Mouse (Mus musculus) lung, postnatal 4 days (tissue): ENCODE results near the gene Snx13.

Experiments used
- DNase-seq, 2 experiments: peaks; one replicate each; pipeline ENCODE4 v3.0.0; 2021

Gene Snx13

DNA sequence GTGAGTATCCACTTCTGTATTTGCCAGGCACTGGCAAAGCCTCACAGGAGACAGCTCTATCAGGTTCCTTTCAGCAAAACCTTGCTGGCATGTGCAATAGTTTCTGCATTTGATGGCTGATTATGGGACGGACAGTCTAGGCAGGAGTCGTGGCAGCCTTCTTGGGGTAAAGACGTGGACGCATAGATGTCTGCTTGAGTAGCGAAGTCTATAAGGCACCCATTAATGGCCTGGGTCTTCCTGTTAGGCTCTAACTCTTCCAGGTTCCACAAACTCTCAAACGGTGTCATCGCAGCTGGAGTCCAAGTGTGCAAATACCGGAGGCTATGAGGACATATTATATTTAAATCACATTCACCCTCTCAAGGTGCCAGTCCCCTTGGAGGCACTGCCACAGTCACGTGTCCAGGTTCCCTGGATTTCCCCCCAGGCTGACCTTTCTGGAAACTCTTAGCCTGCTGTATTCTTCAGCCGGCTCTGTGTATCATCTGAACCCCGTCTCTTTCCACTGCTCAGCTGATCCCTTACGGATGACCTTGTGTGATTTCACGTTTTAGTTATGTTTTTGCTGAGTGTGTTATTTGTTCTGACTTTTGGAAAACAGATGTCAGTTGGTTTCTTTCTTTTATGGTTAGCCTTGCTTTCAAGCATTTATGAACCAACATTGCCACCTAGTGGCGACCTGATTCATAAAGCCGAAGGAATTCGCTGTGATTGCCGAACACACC lies 144.9 kb downstream of the Snx13 start:
- DNase-seq, result peak in 1 of 2 experiments; percentile 81

DNA sequence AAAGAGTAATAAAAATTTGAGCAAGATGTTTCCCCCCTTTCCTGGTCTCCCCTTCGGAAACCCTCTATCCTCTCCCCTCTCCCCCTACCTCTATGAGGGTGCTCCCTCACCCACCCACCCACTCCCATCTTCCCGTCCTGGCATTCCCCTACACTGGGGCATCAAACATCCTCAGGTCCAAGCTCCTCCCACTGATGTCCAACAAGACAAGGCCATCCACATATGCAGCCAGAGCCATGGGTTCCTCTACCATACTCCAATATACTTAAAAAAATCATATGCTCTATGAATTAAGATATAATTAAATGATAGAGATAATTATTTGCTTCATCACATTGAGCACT lies 145.4 kb downstream of the Snx13 start:
- no peak for DNase-seq
